Mouse (Mus musculus) G1E (cell line): ENCODE results near the gene Erbb4. TPM values are rescaled to one million over a fixed set of nuclear protein-coding genes. Genes with fewer than 3 reads are reported as not detected.

Experiments
- ATAC-seq: 2 replicates; pipeline ENCODE4 v1.8.0; 2016; ENCODE audit warnings: mild to moderate bottlenecking; ENCODE audit not compliant: insufficient number of reproducible peaks, poor library complexity, low FRiP score, severe bottlenecking; ENCODE audit errors: extremely low read depth
- DNase-seq: peaks from one replicate; pipeline ENCODE4 v3.0.0; 2012; ENCODE audit warnings: low spot score
- H3K27me3 ChIP-seq: 2 replicates; pipeline ENCODE4 v1.6.1; 2012; ENCODE audit warnings: mild to moderate bottlenecking, low read length, inconsistent platforms; ENCODE audit not compliant: insufficient read depth
- H3K36me3 ChIP-seq: replicated peaks from 2 replicates; pipeline ENCODE3; 2012; ENCODE audit warnings: mild to moderate bottlenecking, inconsistent platforms
- H3K4me1 ChIP-seq: 2 replicates; pipeline ENCODE4 v1.6.1; 2012; ENCODE audit warnings: low read depth, low read length, inconsistent platforms, mixed read lengths; ENCODE audit not compliant: insufficient read depth
- H3K4me3 ChIP-seq: 2 replicates; pipeline ENCODE4 v1.5.1; 2012; ENCODE audit warnings: low read depth, mild to moderate bottlenecking, inconsistent platforms, low read length, moderate library complexity, mixed read lengths
- H3K9me3 ChIP-seq: replicated peaks from 2 replicates; pipeline ENCODE4 v1.6.1; 2012; ENCODE audit warnings: inconsistent platforms
- CTCF ChIP-seq: IDR thresholded peaks from 2 replicates; pipeline ENCODE4 v1.5.1; 2012; ENCODE audit warnings: low read depth, low read length, inconsistent platforms, mixed read lengths
- GATA1 ChIP-seq: IDR thresholded peaks from 2 replicates; pipeline ENCODE4 v1.6.1; 2012; ENCODE audit warnings: borderline replicate concordance, low read length, inconsistent platforms, mixed read lengths
- GATA2 ChIP-seq: IDR thresholded peaks from 2 replicates; pipeline ENCODE4 v1.6.1; 2012; ENCODE audit warnings: low read depth, low read length, inconsistent platforms, borderline replicate concordance
- POLR2AphosphoS5 ChIP-seq: IDR thresholded peaks from 2 replicates; pipeline ENCODE4 v1.6.1; 2012; ENCODE audit warnings: low read depth, low read length, inconsistent platforms; ENCODE audit not compliant: insufficient replicate concordance
- TAL1 ChIP-seq: conservative IDR thresholded peaks from 2 replicates; pipeline ENCODE4 v1.6.1; 2012; ENCODE audit warnings: low read depth, low read length, inconsistent platforms, mixed read lengths
- polyA plus RNA-seq: library from polyadenylated mRNA; stranded (reverse); fragments of >175 nt; gene quantifications from 2 replicates; pipeline ENCODE4 v1.2.3, GENCODE M21; 2012
- total RNA-seq, 2 experiments: library from RNA; stranded (forward) in 1 of 2; stranded (reverse) in 1 of 2; fragments of 200-1000 nt in 1 of 2; fragments of >200 nt in 1 of 2; fragmentation: Nextera tagmentation in 1 of 2; gene quantifications; 2 replicates each; pipeline ENCODE4 v1.2.3; 2014 to 2017

Erbb4 gene
- total and polyA plus RNA-seq, 3 experiments, result 0.33 TPM; not detected in 2

GRCm38 (mm10) chr1:69118249-69118938, 10.5 kb upstream of the Erbb4 start:
- no peaks in the 10 kb centered on the region for H3K4me1 ChIP-seq
- no peak for TF ChIP-seq TAL1
- no peak for TF ChIP-seq POLR2AphosphoS5
- no peak for TF ChIP-seq GATA1
- no peak for TF ChIP-seq GATA2
- TF ChIP-seq CTCF, result no peak
- ATAC-seq, result no peak
- H3K36me3 ChIP-seq, result no peaks in the 10 kb centered on the region
- no peak overlapping the region for H3K4me3 ChIP-seq
- 0 out of 2 replicates have a peak, but pooled peaks cover 3% of the 10 kb centered on the region for H3K27me3 ChIP-seq
- H3K9me3 ChIP-seq, result no peaks in the 10 kb centered on the region
- no peak for DNase-seq

- Histone ChIP-seq H3K36me3 (no peaks in the 10 kb centered on the region), H3K4me1 (no peaks in the 10 kb centered on the region), H3K9me3 (no peaks in the 10 kb centered on the region), H3K4me3 (no peak overlapping the region), H3K27me3 (peaks cover 24% of the 10 kb centered on the region; the same call in 1 of the 2 replicates)
- ATAC-seq (no peak), DNase-seq (no peak)
- TF ChIP-seq GATA2 (no peak), TAL1 (no peak), GATA1 (no peak), CTCF (no peak), POLR2AphosphoS5 (no peak)
Observed at GRCm38 (mm10) chr1:69108159-69108925, 483 bp upstream of the Erbb4 start.

GRCm38 (mm10) chr1:69106937-69107461, 860 bp downstream of the Erbb4 start:
- no peak for ATAC-seq
- Histone ChIP-seq H3K36me3 (no peaks in the 10 kb centered on the region), H3K4me3 (no peak overlapping the region), H3K27me3 (peaks cover 24% of the 10 kb centered on the region; the same call in 1 of the 2 replicates), H3K9me3 (no peaks in the 10 kb centered on the region), H3K4me1 (no peaks in the 10 kb centered on the region)
- DNase-seq, result no peak
- TF ChIP-seq GATA2 (no peak), POLR2AphosphoS5 (no peak), GATA1 (no peak), TAL1 (no peak), CTCF (no peak)

- ATAC-seq (no peak), DNase-seq (no peak)
- no peaks in the 10 kb centered on the region for H3K4me1 ChIP-seq
- peaks cover 24% of the 10 kb centered on the region; the same call in 1 of the 2 replicates for H3K27me3 ChIP-seq
- no peak for TF ChIP-seq CTCF
- no peak for TF ChIP-seq TAL1
- no peak for TF ChIP-seq GATA2
- no peak for TF ChIP-seq GATA1
- TF ChIP-seq POLR2AphosphoS5, result no peak
- no peaks in the 10 kb centered on the region for H3K36me3 ChIP-seq
- H3K4me3 ChIP-seq, result no peak overlapping the region
- H3K9me3 ChIP-seq, result no peaks in the 10 kb centered on the region
Observed at GRCm38 (mm10) chr1:69106322-69106761, 1.5 kb downstream of the Erbb4 start.

GRCm38 (mm10) chr1:69105493-69106321, 2.2 kb downstream of the Erbb4 start:
- Histone ChIP-seq H3K4me3 (no peak overlapping the region), H3K36me3 (no peaks in the 10 kb centered on the region), H3K4me1 (no peaks in the 10 kb centered on the region), H3K9me3 (no peaks in the 10 kb centered on the region), H3K27me3 (peaks cover 24% of the 10 kb centered on the region; the same call in 1 of the 2 replicates)
- no peak for DNase-seq
- no peak for ATAC-seq
- TF ChIP-seq GATA2 (no peak), POLR2AphosphoS5 (no peak), TAL1 (no peak), CTCF (no peak), GATA1 (no peak)
